Mouse (Mus musculus): ENCODE data around the gene Rad51d.
"Not testable (repeated sequence)": the region's sequence is repeated elsewhere in the genome, so short reads cannot be mapped to it uniquely, and the experiment has no call there.

The Rad51d gene

GRCm38 (mm10) chr11:82890342-82890762, at the start of gene Rad51d:
TSS of gene Rad51d (minus strand) at chr11:82890614.
- peak; percentile 99 for DNase-seq

GRCm38 (mm10) chr11:82933186-82933585, 42.8 kb upstream of the Rad51d start:
- DNase-seq = no peak

- DNase-seq = not testable (repeated sequence)
Observed at GRCm38 (mm10) chr11:82931671-82932450, 41.4 kb upstream of the Rad51d start.

- not testable (repeated sequence) for DNase-seq
Observed at GRCm38 (mm10) chr11:82931161-82931560, 40.7 kb upstream of the Rad51d start.

GRCm38 (mm10) chr11:82930391-82930955, 40.1 kb upstream of the Rad51d start:
- DNase-seq = not testable (repeated sequence)

- no peak for DNase-seq
Observed at GRCm38 (mm10) chr11:82929633-82929950, 39.2 kb upstream of the Rad51d start.

GRCm38 (mm10) chr11:82928897-82929632, 38.7 kb upstream of the Rad51d start:
- peak; percentile 93 for DNase-seq

- DNase-seq = not testable (repeated sequence)
Observed at GRCm38 (mm10) chr11:82923910-82924309, 33.5 kb upstream of the Rad51d start.

GRCm38 (mm10) chr11:82921691-82922090, 31.3 kb upstream of the Rad51d start:
- no peak for DNase-seq

- DNase-seq = no peak
Observed at GRCm38 (mm10) chr11:82920768-82921167, 30.4 kb upstream of the Rad51d start.

- DNase-seq = peak; percentile 94
Observed at GRCm38 (mm10) chr11:82914711-82915352, 24.4 kb upstream of the Rad51d start.

- peak; percentile 99 for DNase-seq
Observed at GRCm38 (mm10) chr11:82910679-82911389, 20.4 kb upstream of the Rad51d start.

- no peak for DNase-seq
Observed at GRCm38 (mm10) chr11:82910250-82910649, 19.8 kb upstream of the Rad51d start, which contains the start of gene Unc45b. TSS of gene Unc45b (plus strand) at chr11:82910550.

GRCm38 (mm10) chr11:82908608-82908989, 18.2 kb upstream of the Rad51d start:
- peak; percentile 85 for DNase-seq

GRCm38 (mm10) chr11:82907651-82908607, 17.5 kb upstream of the Rad51d start, which contains the start of gene Nle1:
TSS of gene Nle1 (minus strand) at chr11:82908411.
- DNase-seq = peak; percentile 99

- DNase-seq = no peak
Observed at GRCm38 (mm10) chr11:82905816-82906215, 15.4 kb upstream of the Rad51d start.

GRCm38 (mm10) chr11:82904952-82905351, 14.5 kb upstream of the Rad51d start:
- DNase-seq = no peak

GRCm38 (mm10) chr11:82901606-82902310, 11.3 kb upstream of the Rad51d start:
- DNase-seq = no peak

- DNase-seq = peak; percentile 86
Observed at GRCm38 (mm10) chr11:82899720-82900119, 9.3 kb upstream of the Rad51d start.

GRCm38 (mm10) chr11:82897478-82897877, 7.1 kb upstream of the Rad51d start:
- DNase-seq = peak; percentile 92

- DNase-seq = no peak
Observed at GRCm38 (mm10) chr11:82891936-82892335, 1.5 kb upstream of the Rad51d start, which contains the start of gene Fndc8. TSS of gene Fndc8 (plus strand) at chr11:82892124.

Measured in heart, adult 11 months (tissue).